Mouse (Mus musculus) lung, postnatal 4 days (tissue): ENCODE measurements at regions not wholly inside any gene's neighbourhood (a gene's known extent, or its start where the extent isn't known, plus 50 kb on each side); places are given as distances from the start of the nearest gene placed in this dataset.

Source experiments
- DNase-seq, 2 experiments: peaks; one replicate each; pipeline ENCODE4 v3.0.0; 2021

- DNase-seq, result no peak
Measured at GRCm38 (mm10) chr1:77082410-77082809, 432.5 kb downstream of the Epha4 start.

DNA sequence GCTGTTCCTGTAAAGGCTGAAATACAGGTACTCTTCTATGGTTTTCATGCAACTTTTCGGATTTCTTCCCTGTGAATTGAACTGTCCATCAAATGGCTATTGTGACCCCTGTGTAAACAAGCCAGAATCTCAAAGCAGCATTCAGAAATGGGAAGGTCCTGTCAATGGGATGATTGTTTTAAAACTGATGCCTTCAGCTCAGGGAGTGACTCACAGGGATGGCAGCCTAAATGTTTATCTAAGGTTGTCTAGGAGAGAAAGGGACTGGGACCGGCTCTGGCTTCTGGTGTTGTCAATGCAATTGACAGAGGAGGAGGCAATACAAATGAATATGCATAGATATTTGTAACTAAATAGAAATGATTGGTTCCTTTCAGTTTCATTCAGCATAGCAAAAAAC, 421.3 kb downstream of the Epha4 start:
- no peak for DNase-seq

DNA sequence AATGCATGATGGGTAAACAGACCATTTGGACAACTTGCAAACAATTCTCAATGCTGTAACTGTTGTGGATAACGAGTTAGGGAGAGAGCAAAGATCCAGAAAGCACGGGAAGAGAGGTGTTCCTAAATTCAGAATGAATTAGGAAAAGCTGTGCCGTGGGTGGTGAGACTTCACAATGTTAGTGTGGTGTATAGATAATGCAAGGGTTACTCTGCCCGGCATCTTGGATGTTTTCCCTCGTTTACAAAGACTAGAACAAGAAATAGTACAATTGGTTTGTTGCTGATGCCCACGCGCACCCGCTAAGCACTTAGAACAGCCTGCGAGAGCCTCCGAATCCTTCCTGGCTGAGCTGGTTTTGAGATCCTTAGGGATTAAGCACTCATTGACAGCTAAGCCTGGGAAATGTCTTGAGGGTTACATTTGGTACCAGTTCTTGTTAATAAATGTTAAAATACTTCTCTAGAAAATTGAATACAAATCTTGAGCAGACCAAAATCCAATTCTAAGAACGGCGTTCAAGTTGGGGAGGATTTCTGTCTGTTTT, 413.1 kb downstream of the Epha4 start:
- no peak for DNase-seq

DNA sequence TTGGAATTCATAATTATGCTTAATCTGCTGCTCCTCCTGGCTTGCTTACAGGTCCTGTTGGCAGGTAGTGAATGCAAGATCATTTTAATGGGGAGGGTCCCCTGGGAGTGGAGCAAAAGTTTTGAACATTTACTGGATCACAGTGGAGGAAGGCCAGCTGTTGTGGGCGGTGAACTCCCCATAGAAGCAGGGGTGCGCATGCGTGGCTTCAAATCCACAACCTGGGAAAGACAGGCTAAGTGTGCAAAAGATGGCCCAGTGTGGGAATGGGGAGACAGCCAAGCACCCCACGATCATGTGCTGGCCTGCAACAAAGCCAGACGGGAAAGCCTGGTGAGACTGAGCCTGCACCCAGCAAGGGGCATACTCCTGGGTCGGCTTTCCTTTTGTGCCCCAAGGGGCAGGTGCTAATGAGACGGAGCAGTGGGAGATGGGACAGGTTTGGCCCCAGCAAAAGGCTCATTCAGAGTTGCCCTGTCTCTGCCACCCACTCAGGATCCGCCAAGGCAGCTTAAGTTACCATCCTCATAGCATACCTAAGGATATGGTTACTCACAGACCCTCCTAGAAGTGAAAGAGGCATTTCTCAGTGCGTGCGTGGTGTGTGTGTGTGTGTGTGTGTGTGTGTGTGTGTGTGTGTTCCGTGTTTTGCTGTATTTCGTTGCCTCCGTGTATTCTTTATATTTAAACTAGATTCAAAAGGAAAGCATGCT, 412.3 kb downstream of the Epha4 start:
- no peak for DNase-seq

DNA sequence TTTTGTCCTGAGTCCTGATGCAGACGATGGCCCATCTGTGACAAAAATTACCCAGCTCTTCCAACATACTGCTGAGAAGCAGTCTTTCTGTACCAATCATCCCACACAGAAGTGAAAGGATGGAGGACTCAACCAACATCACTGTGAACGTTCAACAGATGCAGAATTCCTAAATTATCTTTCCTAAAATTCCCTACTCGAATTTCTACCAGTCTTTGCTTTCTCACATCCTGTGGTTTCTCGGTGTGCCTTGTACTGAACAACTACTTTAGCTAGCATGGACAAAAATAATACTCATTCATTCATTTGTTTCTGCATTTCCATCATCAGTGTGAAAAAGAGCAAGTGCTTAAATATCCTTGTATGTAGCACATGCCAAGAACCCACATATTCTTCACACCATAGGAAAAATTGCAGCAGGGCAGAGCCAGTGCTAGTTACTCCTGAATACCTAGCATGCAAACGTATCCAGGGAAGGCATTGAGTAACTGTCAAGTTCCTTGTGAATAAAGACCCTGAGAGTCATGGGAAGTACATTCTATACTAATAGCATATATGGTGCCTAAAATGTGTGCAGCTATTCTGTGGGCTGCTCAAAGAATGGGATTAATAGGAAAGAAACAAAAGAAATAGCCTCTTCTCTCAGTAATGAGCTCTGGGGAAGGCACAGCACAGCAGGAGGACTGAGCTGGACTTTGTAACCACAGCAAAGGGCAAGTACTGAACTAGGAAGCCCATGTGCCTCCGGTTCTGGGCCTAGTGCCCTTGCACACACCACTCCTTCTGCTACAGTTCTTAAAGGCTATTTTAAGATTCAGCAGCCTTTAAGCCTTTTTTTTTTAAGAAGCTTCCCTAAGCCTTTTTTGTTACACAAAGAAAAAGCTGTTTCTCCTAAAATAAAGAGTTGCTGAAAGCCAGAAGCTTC, 404.8 kb downstream of the Epha4 start:
- no peak for DNase-seq

GRCm38 (mm10) chr1:77128411-77128810, 386.5 kb downstream of the Epha4 start:
- DNase-seq, result no peak

DNA sequence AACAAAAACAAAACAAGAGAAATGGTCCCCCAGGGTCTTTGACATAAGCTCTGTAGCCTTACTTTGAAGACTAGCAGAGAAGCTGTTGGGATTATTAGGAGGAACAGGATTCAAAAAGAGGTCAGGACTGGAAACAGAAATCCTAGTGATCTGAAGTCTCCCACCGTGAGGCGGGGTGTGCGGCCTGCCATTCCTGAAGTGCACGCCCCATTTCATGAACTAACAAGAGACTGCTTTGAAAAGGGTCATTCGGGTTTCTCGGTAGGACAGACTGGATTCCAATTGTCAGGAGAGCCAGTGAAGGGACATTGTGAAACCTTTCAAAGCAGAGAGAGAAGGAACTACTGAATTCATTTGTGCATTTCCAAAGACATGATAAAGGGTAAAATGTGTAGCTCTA, 377.2 kb downstream of the Epha4 start:
- DNase-seq, result no peak

DNA sequence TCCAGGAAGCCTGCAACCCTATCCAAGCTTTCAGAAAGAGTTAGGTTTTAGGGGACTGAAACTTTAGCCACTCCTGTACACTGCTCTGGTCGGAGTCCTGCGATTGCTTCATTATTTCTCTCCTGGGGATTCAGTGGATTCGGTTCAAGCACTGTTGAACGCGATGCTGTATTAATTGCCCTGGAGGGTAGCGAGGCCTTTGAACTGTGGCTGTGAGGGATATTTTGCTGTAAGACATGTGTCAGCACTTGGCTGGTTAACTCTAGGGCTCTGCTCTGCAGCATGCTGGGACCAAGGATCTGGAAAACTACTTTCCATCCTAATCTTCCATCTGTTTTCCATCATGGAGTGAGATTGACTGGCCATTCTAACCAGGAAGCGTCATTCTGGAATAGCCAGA, 374.0 kb downstream of the Epha4 start:
- peak in 1 of 2 experiments; percentile 17 for DNase-seq

- no peak for DNase-seq
Measured at GRCm38 (mm10) chr1:77148052-77148451, 366.8 kb downstream of the Epha4 start.

DNA sequence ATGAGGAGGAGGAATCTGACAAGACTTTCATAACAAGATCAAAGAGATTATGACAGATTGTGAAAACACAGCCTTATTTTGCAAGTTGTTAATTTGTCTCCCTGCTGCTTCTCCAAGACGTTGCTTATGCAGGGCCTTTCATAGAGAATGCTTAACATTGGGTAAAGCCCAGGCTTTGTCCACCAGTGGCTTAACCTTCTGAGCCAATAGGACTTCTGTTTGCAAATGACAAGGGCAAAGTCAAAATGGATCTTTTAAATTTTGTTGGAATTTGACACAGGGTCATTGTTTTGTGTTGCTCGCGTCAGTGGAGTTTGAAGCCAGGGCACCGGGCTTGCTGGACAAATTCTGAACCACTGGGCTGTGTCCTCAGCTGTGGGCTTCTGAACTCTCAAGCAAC, 346.6 kb downstream of the Epha4 start:
- DNase-seq, result no peak

GRCm38 (mm10) chr1:77172463-77172862, 342.4 kb downstream of the Epha4 start:
- DNase-seq, result no peak

- DNase-seq, result no peak
Measured at GRCm38 (mm10) chr1:77174801-77175200, 340.1 kb downstream of the Epha4 start.

GRCm38 (mm10) chr1:77175214-77175613, 339.7 kb downstream of the Epha4 start:
- no peak for DNase-seq

- DNase-seq, result no peak
Measured at GRCm38 (mm10) chr1:77176516-77176915, 338.4 kb downstream of the Epha4 start.

- no peak for DNase-seq
Measured at GRCm38 (mm10) chr1:77183965-77184364, 330.9 kb downstream of the Epha4 start.

DNA sequence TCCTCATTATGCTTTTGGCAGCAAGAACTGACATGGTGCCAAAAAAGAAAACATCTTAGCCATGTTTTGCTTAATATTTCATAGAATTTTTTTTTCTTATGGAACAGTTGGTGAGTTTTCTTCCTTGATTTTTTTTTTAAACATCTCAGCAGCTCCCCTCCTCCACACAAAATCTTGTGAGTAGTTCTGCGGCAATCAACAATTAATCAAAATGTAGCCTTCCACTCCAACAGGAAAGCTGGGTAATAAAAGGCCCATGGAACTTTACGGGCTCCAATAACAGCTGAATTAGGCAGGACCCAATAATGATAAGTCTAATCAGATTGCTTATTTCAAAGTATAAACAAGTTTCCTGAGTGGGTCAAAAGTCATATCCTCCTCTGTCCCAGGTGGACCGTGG, 324.7 kb downstream of the Epha4 start:
- no peak for DNase-seq

- no peak for DNase-seq
Measured at GRCm38 (mm10) chr1:77201321-77201917, 313.5 kb downstream of the Epha4 start.

DNA sequence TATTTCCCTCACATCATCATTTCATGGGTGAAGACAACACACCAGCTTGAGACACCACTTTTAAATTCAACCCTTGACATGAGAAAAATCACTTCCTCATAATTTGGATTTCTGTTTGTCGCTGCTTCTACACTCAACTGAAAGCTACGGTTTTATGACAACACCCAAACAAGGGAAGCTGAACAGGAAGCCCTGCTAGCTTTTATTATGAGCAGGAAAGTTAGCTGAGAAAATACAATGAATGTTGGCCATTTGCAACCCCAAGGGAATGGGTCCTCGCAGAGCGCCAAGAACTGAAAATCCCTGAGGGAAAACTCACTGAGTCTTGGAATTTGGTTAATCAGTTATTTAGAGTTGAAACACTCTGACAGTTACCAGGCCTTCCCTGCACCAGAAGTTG, 311.9 kb downstream of the Epha4 start:
- DNase-seq, result no peak

- DNase-seq, result no peak
Measured at GRCm38 (mm10) chr1:77206535-77206934, 308.4 kb downstream of the Epha4 start.

DNA sequence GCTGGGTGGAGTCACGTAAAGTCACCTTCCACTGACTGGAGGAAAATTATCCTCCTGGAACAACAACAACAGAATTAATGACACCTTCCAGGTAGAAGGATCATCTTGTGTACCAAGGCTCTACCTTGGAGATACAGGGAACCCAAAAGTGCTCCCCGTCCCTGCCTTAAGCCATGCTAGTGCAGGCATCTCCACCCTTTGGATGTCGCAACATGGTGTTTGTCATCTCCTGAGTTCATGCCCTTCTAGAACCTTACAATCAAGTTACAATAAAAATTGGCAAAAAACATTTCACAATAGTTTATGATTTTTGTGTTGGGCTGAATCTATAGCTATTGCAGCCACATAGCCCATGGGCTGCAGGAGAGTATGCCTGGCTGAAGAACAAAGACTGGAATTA, 305.5 kb downstream of the Epha4 start:
- no peak for DNase-seq

DNA sequence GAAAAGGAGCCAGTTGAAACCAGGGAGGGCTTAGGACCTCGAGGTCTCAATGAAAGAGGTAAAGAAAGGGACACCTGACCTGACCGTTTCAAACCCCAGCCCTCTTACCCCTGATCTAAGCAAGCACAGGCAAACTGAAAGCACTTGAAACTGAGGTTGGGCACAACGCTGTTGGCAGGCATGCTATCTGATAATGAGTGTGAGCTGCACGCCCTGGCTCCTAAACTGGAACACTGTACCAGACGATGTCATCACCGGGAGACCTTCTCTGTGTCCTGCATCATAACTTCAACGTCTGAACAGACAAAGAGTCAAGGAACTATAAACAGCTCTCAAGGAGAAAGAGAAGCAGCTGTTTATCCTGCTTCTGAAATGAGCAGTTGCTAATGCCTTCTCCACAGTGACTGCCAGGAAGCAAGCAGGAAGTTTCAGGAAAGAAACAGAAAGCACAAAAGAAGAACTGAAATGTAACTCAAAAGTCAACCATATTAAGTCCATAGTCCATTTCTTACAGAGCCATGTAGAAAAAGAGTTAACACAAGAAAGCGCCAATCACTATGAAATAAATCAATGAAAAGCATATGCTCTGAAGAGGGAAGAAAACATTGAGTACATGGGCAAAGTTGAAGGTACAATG, 301.3 kb downstream of the Epha4 start:
- DNase-seq, result peak; percentile 13 to 37

DNA sequence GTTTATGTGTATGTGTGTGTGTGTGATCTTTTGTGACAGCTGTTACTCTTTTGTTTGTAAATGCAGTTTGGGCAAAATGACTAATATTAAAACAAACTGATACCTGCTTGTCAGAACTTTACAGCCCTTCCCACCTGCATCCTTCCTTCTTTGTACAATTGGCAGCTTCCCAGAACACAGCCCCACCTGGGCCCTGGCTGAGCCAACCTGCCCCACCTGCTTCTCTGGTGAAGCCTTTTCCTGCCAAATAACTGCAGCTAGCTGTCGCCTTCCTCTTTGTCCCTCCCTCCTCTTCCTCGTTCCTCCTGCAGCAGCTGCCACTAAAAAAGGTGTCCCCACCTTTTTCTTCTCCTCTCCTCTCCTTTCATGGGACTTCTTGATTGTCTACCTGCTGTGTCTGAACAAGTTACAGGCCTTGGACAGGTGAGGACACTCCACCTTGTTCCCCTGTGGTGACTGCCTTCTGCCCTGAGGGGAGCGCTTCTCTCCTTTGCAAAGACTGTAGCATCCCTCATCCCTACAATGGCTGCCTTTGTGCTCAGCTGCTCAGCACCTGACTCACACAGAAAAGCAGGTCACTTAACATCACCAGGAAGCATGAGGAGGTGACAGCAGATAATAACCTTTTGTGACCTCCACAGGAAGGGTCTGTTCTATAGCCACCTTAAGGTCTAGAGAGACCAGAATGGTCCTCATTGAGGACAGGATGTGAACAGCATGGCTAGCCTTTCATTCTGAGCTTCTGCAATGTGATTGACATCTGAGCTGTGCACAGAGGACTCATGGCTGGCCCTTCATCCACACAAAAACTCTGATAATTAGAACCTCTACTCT, 295.2 kb downstream of the Epha4 start:
- no peak for DNase-seq
